Mouse (Mus musculus) megakaryocyte, embryonic 14.5 days (primary cell): ENCODE measurements around the gene Sectm1a.

Experiments
- FLI1 ChIP-seq: IDR thresholded peaks from 2 replicates; pipeline ENCODE4 v1.6.1; 2012; ENCODE audit warnings: low read length, inconsistent platforms, mixed read lengths
- GATA1 ChIP-seq: IDR thresholded peaks from 3 replicates; pipeline ENCODE4 v1.6.1; 2012; ENCODE audit warnings: mixed read lengths, low read length, inconsistent platforms, borderline replicate concordance

- no peak for TF ChIP-seq FLI1
- no peak for TF ChIP-seq GATA1
Observed at GRCm38 (mm10) chr11:121122024-121122670, 41.1 kb upstream of the Sectm1a start.
